Mouse (Mus musculus): Measurements from ENCODE around the gene Foxj3.

Gene Foxj3

DNA sequence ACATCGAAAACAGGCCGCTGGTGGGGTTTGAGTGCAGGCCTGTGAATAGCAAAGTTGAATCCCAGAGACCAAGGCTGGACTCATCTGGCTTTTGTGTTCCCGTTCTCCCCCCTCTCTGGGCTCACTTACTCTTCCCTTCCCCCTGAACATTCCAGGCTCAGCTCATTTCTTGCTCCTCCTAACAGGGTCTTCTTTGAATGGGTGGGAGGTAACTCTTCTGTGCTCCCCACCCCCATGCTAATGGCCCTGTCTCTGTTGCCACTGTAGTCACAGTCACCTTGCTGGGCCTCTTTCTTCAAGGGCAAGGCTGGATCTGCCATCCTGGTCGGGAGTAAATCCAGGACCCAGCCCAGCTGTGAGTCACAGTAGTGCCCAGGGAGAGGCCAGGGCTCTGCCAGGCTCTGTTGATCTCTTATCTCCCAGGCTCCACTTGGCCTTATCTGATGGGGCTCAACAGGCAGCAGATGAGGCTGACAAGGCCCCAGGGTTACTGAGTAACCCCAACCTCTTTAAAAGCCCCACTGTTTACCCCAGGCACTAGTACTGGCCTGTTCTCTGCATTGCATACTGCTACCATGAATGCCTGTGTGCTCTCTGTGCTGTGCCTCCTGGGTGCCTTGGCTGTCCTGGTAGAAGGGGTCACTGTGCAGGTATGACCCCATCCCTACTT, 100.5 kb downstream of the Foxj3 start, which contains the start of gene Guca2a:
TSS of gene Guca2a (plus strand) at position 529 of the 670 bp plus-strand sequence.
- no peak for DNase-seq (ENCODE audit: low read depth, low spot score)

DNA sequence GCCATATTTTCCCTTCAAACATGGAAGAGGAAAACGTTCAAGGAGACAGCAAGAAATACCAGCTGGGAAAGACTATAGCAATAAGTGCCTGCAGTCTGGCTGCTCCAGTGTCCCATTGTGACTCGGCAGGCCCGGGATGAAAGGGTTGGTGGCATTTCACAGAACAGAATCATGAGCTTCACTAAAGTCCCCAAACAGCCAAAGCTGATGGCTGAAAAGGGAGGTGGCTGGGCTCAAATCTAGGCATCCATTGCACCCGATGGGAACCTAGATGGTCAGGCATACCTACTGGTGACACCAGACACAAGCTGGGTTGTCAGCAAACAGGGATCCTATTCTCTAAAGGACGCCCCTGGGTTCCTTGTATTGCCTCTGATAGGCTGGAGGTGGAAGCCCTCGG, 101.1 kb downstream of the Foxj3 start:
- DNase-seq (ENCODE audit: low read depth, low spot score), result no peak

DNA sequence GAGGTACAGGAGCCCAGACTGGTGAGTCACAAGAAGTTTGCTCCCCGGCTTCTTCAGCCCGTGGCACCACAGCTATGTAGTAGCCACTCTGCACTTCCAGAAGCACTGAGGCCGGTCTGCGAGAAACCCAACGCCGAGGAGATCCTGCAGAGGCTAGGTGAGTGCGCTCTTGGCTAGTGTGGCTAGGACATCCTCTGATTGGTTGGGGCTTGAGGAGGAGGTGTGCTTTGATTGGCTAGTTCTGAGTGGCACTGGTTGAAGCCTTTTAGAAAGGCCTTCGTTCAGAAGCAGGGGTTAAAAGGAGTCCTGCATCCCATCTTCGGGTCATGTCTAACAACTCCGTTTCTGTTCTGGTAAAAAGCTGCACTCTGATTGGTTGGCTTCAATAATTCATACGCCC, 101.9 kb downstream of the Foxj3 start:
- DNase-seq (ENCODE audit: low read depth, low spot score), result no peak

DNA sequence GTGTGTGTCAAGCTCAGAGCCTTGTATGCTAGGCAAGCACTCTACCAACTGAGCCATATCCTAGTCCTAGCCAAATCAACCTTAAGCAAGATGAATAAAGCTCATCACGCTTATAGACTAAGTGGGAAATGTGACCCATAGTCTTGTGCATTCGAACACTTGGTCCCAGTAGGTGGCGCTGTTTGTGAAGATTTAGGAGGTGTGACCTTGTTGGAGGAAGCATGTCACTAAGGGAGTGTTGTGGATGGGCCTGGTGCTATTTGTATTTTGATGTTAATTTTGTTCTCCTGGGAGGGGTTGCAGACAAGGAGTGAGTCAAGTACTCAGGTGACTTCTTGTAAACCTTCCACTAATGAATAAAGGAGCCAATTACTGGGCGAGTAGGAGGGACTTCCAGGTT, 105.9 kb downstream of the Foxj3 start:
- no peak for DNase-seq (ENCODE audit: low read depth, low spot score)

DNA sequence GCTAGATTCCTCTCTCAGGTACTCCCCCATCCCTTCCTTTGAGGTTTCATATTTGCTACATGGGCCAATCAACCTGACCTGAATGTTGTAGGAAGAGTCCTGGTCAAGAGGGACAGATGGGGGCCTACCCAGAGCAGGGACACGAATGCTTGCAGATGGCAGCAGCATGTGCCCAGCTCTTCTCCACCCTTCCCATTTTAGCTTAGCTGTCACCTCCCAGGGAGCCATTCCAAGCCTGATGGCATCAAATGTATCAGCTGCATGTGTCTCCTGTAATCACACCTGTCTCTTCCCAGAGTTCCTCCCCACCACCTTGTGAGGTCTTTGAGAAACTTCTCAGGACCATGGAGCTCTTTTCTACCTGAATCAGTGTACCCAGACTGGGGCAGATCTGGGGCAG, 120.2 kb downstream of the Foxj3 start:
- no peak for DNase-seq (ENCODE audit: low read depth, low spot score)

DNA sequence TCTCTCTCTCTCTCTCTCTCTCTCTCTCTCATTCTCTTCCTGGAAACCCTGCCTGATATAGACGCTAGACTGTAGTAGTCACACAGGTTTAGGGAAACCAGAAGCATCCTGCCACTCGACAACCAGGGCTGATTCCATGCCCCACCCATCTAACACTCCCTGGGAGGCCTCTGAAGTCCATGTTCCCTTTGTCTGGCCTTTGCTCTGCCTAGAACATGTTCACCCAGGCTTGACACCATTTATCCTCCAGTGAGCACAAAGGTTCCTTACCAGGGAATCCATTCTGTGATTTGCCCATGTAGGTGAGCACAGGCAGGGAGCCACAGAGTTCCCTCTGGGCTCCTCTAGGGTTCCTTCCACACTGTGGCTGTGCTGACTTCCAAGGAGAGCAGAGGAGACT, 121.4 kb downstream of the Foxj3 start:
- DNase-seq (ENCODE audit: low read depth, low spot score), result no peak

DNA sequence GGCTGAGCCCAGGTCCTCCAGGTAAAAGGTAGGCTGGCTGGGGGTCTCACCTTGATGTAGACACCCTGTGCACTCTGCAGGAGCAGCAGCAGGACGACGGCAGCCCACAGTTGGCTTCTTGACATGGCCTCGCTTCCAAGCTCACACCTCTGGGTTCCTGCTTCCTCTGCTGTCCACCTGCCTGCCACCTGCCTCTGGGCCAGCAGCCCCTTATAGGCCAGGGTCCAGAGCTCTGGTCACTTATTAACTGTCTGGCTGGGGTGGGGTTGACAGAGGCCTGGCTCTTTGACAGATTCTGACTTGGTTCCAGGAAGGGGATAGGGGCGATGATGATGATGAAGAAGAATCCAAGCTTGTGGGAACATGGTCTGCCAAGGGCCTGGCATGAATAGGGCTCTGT, 121.9 kb downstream of the Foxj3 start, which contains the start of gene Guca2b:
TSS of gene Guca2b (minus strand) at position 224 of the 400 bp plus-strand sequence.
- no peak for DNase-seq (ENCODE audit: low read depth, low spot score)

DNA sequence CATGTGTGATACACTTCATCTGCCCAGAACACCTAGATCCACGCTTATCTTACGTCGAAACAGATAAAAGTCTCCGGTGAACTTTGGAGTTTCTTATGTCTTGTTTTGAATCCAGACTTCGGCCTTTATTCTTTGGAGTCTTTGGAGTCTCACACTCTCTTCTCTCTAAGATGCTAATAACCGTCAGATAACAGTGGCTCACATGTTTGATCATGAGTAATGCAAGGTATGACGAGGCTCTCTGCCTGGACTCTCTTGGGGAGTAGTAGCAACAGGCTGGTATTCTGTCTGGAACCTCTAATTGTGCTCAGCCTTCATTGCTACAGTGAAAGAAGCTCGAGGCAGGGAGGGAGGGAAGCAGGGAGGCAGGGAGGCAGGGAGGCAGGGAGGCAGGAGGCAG, 123.2 kb downstream of the Foxj3 start:
- no peak for DNase-seq (ENCODE audit: low read depth, low spot score)

DNA sequence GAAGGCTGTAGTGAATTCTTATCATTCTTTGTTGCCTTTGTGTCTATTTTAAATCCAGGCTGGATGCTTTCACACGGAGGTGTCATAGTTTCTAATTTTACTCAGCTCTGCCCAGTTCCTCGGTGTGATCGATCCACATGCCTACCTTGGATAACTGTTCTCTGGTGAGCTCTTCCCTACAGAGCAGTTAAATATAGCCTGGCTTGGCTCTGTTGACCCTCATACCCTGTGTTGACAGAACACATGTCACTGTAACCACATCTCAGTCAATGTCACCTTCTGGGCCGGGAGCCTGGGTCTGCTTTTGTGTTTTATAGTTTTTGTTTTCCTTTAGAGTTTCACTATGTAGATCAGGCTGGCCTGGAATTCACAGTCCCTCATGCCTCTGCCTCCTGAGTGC, 125.3 kb downstream of the Foxj3 start:
- DNase-seq (ENCODE audit: low read depth, low spot score), result no peak

DNA sequence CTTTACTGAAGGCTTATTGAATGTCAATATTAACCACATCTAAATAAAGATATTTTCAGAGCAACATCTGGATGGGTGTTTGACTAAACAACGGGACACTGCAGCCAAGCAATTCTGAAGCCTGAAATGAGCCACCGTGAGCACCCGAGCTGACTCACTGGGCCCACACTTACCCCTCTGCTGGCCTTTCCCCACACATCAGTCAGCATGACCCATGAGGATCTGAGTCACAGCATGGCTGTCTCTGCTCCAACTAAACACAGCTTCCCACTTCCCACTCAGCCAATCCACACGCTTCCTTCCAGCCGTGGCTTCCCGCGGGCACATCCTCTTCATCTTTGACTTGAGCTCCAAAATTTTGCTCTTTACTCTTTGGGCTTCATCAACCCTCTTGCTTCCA, 126.2 kb downstream of the Foxj3 start:
- no peak for DNase-seq (ENCODE audit: low read depth, low spot score)

DNA sequence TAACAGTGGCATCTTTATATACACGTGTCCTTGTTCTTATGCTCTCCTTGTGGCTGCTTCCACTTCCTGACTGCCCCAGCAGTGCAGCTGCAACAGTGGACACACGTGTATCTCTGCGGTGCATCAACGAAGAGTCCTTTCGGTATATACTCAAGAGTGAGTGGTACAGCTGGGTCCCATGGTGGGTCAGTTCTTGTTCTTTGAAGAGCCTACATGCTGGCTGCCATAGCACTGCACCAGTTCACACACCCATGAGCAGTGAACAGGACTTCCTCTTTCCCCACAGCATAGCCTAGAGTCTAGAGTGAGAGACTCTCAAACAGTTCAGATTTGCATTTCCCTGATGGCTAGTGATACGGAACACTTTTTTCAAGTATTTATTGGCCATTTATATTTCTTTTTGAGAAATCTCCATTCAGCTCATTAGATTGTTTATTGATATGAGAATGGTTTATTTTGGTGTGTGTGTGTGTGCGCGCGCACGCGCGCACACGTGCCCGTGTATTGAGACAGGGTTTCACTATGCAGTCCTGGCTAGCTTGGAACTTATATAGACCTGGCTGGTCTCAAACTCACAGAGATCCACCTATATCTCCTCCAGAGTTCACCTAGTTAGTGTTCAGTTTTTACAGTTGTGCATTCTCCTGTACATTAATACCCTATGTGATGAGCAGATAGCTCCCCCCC, 126.7 kb downstream of the Foxj3 start:
- no peak for DNase-seq (ENCODE audit: low read depth, low spot score)

DNA sequence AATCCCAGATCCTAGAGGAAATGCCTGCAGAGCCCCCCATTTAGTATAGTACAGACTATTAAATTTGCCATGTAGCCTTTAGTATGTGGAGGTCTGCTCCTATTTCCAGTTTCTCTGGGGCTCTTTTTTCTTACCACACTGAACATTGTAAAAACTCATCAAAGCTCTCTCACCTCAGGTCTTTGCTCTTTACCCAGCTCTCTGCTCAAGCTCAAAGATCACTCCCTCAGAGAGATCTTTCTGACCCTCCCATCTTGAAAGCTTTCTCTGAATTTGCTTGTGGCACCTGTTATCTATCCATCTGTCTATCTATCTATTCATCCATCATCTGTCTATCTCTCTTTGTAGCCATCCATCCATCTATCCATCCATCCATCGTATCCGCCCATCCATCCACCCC, 128.4 kb downstream of the Foxj3 start:
- no peak for DNase-seq (ENCODE audit: low read depth, low spot score)

DNA sequence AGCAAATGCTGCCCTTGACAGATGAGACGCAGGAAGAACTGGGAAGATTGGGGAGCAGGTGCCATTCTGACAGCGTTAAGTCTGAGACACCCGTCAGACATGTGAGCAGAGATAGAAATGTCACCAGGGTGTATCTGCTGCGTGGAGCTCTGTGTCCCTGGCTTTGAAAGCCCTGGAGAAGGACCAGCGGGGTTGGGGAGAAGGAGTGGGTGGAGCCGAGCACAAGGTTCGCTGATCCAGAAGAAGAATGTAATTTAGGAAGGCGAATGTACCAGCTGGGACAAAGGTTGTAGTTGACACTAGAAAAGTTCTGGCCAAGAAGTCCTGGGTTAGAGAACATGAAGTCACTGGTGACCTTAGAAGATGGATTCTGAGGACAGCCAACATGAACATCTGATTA, 129.3 kb downstream of the Foxj3 start:
- DNase-seq (ENCODE audit: low read depth, low spot score), result no peak

DNA sequence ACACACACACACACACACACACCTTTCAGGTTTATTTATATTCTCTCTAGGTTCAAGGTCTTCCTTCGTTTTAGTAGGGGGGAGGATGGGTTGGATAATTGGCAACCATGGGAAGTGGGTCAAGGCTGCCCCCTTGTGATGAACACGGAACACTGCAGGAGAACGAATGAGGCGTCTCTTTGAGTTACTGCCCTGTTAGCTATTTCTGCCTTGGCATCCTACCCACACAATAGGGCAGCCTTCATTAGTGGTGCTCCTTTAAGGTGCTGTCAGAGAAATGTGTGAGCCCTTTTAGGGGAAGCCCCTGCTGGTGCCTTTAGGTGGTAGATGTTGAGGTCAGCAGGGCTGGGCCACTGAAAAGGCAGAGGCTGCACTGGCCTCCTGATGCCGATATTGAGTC, 130.7 kb downstream of the Foxj3 start:
- peak; percentile 34 for DNase-seq (ENCODE audit: low read depth, low spot score)

DNA sequence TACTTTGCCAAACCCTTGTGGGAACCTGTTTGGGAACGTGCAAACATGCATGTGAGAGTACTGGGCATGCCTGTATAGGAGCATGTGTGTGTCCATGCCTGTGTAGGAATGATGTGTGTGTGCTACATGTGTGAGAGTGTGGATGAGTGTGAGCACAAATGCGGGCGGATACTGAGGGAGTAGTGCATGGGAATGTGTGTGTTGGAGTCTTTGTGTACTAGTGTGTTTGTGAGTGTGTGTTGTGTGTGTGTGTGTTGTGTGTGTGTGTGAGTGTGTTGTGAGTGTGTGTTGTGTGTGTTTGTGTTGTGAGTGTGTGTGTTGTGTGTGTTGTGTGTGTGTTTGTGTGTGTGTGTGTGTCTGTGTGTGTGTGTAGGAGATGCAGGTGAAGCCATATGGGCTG, 131.4 kb downstream of the Foxj3 start:
- DNase-seq (ENCODE audit: low read depth, low spot score), result no peak

DNA sequence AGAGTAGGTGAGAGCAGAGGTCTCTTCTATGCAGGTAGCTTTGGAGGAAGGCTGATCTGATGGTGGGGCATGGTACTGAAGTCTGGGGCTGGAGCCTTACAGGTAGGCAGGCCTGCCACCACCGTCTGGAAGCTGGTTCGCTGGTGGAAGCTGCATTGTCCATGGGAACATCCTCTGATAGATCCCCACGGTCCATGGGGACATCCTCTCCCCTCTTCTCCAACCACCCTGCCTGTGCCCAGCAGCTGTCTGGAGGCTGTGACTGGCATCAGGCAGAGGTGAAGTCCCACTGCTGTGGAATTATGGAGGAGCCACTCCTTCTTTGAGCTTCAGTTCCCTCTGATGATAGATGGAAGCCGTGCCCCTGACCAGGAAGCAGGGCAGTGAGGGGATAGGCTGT, 131.8 kb downstream of the Foxj3 start:
- DNase-seq (ENCODE audit: low read depth, low spot score), result no peak

DNA sequence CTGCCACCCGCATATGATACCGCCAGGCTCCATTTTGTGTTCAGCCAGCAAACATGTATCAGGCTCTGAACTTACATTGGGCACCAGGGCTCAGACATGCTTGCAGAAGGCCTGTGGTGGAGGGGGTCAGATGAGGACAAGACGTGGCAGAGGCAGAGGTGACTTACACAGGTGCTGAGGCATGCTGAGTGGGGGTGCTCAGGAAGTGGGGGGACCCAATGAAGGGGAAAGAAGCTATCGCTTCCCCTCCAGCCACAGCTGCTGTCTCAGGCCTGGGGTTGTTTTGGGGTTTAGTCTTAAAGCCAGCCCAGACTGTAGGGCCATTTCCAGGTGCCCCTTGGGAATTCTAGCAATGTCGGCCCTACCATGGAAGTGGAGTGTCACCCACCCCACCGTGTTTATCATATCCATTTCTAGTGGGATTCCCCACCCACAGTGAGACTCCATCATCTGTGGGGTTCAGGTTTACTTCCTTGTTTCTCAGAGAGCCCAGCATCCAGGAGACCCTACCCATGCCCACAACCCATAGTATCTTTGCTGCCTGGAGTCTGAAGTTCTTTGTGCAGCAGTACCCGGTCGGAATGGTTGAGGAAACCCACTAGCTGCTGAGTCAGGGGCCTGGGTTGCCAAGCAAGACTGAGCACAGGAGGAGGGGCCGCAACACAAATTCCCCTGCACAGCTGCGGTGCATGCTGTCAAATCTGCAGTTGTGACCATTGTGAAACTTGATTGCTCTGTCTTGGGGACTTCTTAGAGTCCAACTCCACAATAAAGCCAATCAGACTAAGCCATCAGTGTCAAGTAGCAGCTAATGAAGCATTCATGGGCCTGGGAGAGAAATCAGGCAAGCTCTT, 132.8 kb downstream of the Foxj3 start:
- no peak for DNase-seq (ENCODE audit: low read depth, low spot score)

DNA sequence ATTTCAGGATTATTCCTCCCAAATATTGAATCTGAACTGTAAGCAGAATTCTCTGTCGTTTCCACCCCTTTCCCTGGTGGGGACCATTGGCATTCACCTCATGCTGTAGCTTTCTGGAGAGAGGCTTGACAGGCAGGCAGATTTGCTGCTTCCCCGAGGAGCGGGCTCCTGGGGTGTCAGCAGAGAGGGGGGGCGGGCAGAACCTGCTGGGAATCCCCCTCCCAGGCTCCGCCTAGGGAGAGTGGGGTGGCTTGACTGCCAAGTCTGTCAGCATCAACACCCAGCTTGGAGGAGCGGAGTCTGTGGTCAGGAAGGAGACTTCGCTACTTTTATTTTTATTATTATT, 133.4 kb downstream of the Foxj3 start:
- DNase-seq (ENCODE audit: low read depth, low spot score), result no peak

DNA sequence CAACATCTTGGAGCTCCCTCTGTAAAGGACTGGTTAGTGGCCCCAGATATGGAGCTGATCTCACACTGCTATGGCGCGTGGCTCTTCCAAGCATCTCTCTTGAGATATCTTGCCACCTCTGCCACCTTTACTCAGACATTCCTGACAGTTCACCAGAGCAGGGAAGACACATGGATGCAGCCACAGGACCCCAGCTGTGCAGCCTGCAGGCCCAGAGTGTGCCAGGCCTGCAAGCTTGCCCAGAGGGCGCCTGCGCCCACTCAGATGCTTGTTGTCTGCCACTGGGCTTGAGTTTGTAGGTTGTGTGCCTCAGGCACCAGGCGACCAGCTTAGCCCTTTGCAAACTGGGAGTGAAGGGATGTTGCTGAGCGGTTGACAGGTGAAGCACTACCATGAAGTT, 133.9 kb downstream of the Foxj3 start:
- no peak for DNase-seq (ENCODE audit: low read depth, low spot score)

DNA sequence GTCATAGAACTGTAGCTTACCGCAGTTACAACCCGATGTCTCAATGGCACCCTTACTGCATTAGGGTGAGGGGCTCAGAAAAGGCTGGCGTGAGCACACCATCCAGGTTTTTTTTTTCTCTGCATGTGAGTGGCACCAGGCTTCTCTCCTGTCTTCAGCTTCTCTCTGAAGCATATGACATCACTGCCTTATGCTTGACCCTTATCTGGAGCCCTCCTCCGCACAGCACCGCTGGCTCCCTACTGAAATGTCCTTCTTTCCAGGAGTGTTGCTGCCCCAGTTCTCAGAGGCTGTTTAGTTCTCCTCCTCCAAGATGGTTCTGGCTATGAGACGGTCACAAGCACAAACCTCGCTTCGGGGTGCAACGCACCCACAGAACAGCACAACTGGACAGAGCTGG, 134.4 kb downstream of the Foxj3 start:
- DNase-seq (ENCODE audit: low read depth, low spot score), result no peak

DNA sequence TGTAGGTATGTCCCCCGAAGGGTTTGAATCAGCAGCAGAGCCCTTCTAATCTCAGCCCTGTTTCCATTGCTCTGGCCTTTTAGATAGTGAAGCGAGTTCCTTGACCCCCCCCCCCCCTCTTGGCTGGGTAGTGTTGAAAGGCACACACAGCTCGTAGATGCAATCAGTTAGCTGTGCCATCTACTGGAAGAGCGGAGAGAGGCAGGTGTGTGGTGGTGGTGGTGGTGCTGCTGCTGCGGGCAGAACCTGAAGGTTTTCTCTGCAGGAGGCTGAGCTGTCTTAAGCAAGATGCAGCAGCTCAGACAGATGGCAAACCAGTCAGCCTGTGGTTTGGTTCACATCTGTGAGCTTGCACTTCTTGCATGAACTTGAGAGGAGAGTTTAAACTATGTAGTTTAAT, 135.9 kb downstream of the Foxj3 start:
- DNase-seq (ENCODE audit: low read depth, low spot score), result no peak
